Comparison of ENCODE assay signal across 8 mouse cellular contexts in genomic region chr7:36975475-36975874, GRCm38 (mm10).
DNase-seq lines count a peak whose midpoint lies in the region; ATAC-seq and TF ChIP-seq lines count a peak whose summit lies in the region.
"Had no signal": no experiment of that assay in that cellular context is flagged by ENCODE, and none has a peak within 500 bp of the region (broad histone marks: within the 10 kb centered on the region; RNA-seq: fewer than 3 reads in every experiment).

No protein-coding gene starts in this region.

- H3K27ac ChIP-seq in kidney, adult 2 months (ENCODE audit: insufficient read depth, low read depth, low read length), result no peak overlapping the region

- no peak for TF ChIP-seq POLR2A in kidney, adult 2 months (IDR thresholded peaks at IDR 0.05; ENCODE audit: low read depth, low read length)

- no peaks in the 10 kb centered on the region for H3K36me3 ChIP-seq in kidney, adult 2 months (ENCODE audit: control insufficient read depth, insufficient read depth, low read length)

- H3K4me1 ChIP-seq in kidney, adult 2 months (ENCODE audit: control insufficient read depth, insufficient read depth, low read length), result no peaks in the 10 kb centered on the region

- in situ Hi-C loops in Patski (cut with MboI; ENCODE audit: low pct_unique_long_range_greater_than_20kb), result loop anchor here (25.0 kb wide), 2 partner anchors 938 to 1088 kb away; no protein-coding TSS in a partner anchor

- TF ChIP-seq CTCF in kidney, adult 2 months (conservative IDR thresholded peaks at IDR 0.05; ENCODE audit: insufficient read depth, insufficient read length, low read depth, low read length), result 0 out of 2 replicates have a peak, but pooled peaks have one; percentile 15
- peak; percentile 37 for TF ChIP-seq CTCF in Patski (IDR thresholded peaks at IDR 0.05)

- no peak for ATAC-seq in Patski
- no peak for ATAC-seq in granulocyte monocyte progenitor cell, adult 5-6 weeks (replicated peaks; ENCODE audit: poor library complexity, severe bottlenecking)

- no peak for DNase-seq in kidney, adult 2 months
- no peak for DNase-seq in kidney, adult 9 months
- no peak for DNase-seq in Patski (ENCODE audit: low read depth, low spot score)
- DNase-seq in embryo, embryonic 10 days (ENCODE audit: low spot score), result peak; percentile 69
- peak; percentile 23 for DNase-seq in kidney, postnatal 10 days
- DNase-seq in thymus, postnatal 10 days (ENCODE audit: low spot score in 2 of 2), result no peak
- DNase-seq: right cerebral cortex, adult 18-20 months had no signal

- H3K4me3 ChIP-seq in kidney, adult 2 months (ENCODE audit: insufficient read depth, low read depth, low read length), result no peak overlapping the region

- POLR2A ChIA-PET in Patski (lab: Charles Lee), result no interaction called here

- H3K27me3 ChIP-seq in kidney, adult 2 months (replicated peaks; ENCODE audit: control insufficient read depth, insufficient read depth, low read length), result no peaks in the 10 kb centered on the region
- peaks cover 33% of the 10 kb centered on the region for H3K27me3 ChIP-seq in Patski

- 20% methylated on average over 5 of the region's 5 CpGs for WGBS in kidney, adult 2 months

- CTCF ChIA-PET in Patski (lab: Charles Lee), result interaction anchor here (0.7 kb wide), 1 partner anchor 382 kb away, joined by 3 read pairs; no protein-coding TSS in a partner anchor

Comparison
In these comparisons a context has a peak if more than half of its experiments do, and no peak if none do; other contexts are left out.
1. DNase-seq: peak in embryo, embryonic 10 days (single experiment) and kidney, postnatal 10 days (single experiment); none in kidney, adult 2 months (single experiment), kidney, adult 9 months (single experiment), Patski (single experiment) and thymus, postnatal 10 days (0 of 2).